Mouse (Mus musculus): ENCODE results near the gene Cnot6. TPM values are rescaled to one million over a fixed set of nuclear protein-coding genes. Genes with fewer than 3 reads are reported as not detected.
A peak's percentile ranks its signal among the peaks of the same experiment; 100 is the strongest.

Gene Cnot6
- polyA plus RNA-seq, 1 experiment from 2014 or later: 18.7 TPM

DNA sequence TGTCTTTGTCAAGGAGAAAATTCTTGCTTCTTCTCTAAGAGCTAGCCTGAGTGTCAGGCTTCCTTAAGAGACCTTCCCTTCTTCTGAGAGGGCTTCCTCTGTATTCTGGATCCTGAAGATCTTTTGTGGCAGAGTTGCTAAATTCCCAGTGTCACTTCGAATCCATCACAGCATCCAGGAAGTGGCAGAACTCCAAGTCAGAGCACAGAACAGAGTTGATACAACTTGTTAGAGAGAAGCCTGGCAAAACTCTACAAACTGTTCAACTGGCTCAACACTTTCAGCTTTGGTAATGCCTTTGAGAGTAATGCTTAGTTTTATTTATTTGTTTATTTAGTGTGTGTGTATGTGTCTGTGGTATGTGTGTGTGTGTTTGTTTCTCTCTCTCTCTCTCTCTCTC, 25.1 kb upstream of the Cnot6 start:
- Histone ChIP-seq H3K36me3 (replicated peaks) (no peaks in the 10 kb centered on the region), H3K9ac (no peak overlapping the region), H3K4me3 (replicated peaks) (no peak overlapping the region), H3K27ac (replicated peaks) (no peak overlapping the region), H3K9me3 (replicated peaks) (no peaks in the 10 kb centered on the region), H3K4me2 (no peak overlapping the region), H3K27me3 (no peaks in the 10 kb centered on the region), H3K4me1 (replicated peaks) (no peaks in the 10 kb centered on the region)
- no peak for ATAC-seq (ENCODE audit: insufficient read depth)
- WGBS (ENCODE audit: insufficient replicate concordance): 28% methylated on average over 1 of the region's 1 CpGs

DNA sequence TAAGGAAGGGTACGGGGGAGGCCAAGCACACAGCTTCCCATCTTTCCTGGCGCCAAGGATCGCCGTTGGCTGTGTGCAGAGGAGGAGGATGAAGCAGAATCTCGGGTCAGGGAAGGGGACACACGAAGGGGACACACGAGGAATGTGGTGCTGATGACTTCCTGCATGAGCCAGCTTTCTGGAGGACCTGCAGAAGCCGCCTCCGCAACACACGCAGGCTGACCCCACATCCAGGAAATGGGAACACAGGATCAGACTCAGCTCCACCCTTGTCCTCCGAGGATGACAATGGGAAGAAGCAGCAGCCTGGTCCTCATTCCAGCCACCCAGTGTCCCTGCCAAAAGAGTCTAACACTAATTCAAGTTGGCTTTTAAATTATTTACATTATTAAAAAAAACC, 22.2 kb upstream of the Cnot6 start:
- Histone ChIP-seq H3K4me1 (replicated peaks) (no peaks in the 10 kb centered on the region), H3K27ac (replicated peaks) (no peak overlapping the region), H3K4me3 (replicated peaks) (no peak overlapping the region), H3K9ac (no peak overlapping the region), H3K27me3 (no peaks in the 10 kb centered on the region), H3K36me3 (replicated peaks) (no peaks in the 10 kb centered on the region), H3K9me3 (replicated peaks) (no peaks in the 10 kb centered on the region), H3K4me2 (no peak overlapping the region)
- 63% methylated on average over 11 of the region's 11 CpGs for WGBS (ENCODE audit: insufficient replicate concordance)
- no peak for ATAC-seq (ENCODE audit: insufficient read depth)

DNA sequence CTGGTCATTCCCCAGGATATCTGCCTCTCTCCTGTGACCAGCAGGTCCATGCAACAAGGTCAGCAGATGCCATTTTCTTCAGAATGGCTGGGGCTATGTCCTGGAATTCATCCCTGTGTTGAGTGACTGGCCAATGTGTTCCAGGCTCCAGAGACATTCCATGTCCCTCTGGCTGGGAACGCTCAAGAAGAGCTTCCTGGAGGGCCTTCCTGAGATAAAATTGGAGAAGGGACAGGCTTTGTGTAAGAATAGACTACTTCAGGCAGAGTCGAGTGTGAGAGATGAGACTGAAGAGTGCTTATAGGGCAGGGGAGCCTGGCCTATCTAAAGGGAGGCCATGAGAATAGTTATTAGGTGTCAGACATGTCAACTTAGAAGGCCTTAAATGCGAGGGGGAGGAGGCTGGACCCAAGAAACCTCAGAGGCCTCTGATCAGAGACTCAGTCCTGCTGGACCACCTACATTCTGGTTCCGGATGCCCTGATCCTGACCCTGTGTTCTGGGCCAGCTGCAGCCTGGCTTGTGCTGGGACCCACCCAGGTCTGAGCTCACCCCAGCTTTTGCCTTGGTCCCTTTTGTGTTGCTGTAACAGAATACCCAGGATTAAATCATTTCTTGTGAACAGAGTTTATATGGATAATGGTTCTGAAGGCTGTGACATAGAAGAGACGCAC, 17.9 kb upstream of the Cnot6 start:
- Histone ChIP-seq H3K27me3 (no peaks in the 10 kb centered on the region), H3K4me1 (replicated peaks) (no peaks in the 10 kb centered on the region), H3K4me3 (replicated peaks) (no peak overlapping the region), H3K27ac (replicated peaks) (no peak overlapping the region), H3K9ac (no peak overlapping the region), H3K4me2 (no peak overlapping the region), H3K9me3 (replicated peaks) (no peaks in the 10 kb centered on the region), H3K36me3 (replicated peaks) (no peaks in the 10 kb centered on the region)
- ATAC-seq (ENCODE audit: insufficient read depth): no peak
- 61% methylated on average over 5 of the region's 5 CpGs for WGBS (ENCODE audit: insufficient replicate concordance)

DNA sequence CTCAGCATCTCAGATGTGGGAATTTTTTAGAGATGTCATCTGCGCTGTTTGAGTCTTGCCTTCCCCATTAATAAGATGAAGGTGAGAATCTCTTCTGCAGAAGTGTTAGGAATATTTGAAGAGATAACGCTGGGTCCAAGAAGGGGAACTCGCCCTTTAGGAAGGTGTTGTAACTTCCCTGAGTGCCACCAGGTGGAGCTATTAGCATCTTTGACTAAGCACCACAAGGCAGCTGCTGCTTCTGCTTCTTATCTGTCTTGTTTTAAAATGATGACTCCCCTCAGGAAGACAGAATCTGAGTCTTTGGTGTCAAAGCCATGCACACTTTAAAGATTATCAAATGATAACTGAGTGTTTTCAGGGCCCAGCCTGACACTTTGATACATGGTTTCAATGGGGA, 15.4 kb upstream of the Cnot6 start:
- WGBS (ENCODE audit: insufficient replicate concordance): 6% methylated on average over 3 of the region's 3 CpGs
- Histone ChIP-seq H3K36me3 (replicated peaks) (no peaks in the 10 kb centered on the region), H3K4me3 (replicated peaks) (no peak overlapping the region), H3K27me3 (no peaks in the 10 kb centered on the region), H3K27ac (replicated peaks) (no peak overlapping the region), H3K9me3 (replicated peaks) (no peaks in the 10 kb centered on the region), H3K4me1 (replicated peaks) (0 out of 2 replicates have a peak, but pooled peaks cover 6% of the 10 kb centered on the region), H3K9ac (no peak overlapping the region), H3K4me2 (no peak overlapping the region)
- no peak for ATAC-seq (ENCODE audit: insufficient read depth)

DNA sequence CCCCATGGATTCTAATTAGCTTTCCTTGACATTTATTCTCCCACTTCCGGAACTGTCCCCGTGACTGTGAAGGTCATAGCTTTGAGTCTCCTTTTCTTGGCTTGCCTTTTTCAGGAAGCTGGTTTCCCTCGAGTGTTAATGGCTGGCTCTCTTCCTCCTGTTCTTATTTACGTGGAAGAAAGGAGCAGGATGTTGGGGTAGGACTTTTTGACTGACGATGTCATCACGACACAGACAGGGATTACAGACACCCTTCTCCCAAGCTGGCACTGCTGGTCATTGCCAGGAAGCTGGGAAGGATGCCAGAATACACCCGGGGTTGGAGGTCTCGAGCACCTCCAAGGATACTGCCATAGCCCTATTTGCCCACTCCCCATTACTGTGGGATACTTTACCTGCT, 14.3 kb upstream of the Cnot6 start:
- Histone ChIP-seq H3K9me3 (replicated peaks) (no peaks in the 10 kb centered on the region), H3K36me3 (replicated peaks) (no peaks in the 10 kb centered on the region), H3K27me3 (no peaks in the 10 kb centered on the region), H3K9ac (no peak overlapping the region), H3K4me1 (replicated peaks) (0 out of 2 replicates have a peak, but pooled peaks cover 14% of the 10 kb centered on the region), H3K4me3 (replicated peaks) (no peak overlapping the region), H3K27ac (replicated peaks) (no peak overlapping the region), H3K4me2 (no peak overlapping the region)
- no peak for ATAC-seq (ENCODE audit: insufficient read depth)
- WGBS (ENCODE audit: insufficient replicate concordance): 44% methylated on average over 8 of the region's 8 CpGs

DNA sequence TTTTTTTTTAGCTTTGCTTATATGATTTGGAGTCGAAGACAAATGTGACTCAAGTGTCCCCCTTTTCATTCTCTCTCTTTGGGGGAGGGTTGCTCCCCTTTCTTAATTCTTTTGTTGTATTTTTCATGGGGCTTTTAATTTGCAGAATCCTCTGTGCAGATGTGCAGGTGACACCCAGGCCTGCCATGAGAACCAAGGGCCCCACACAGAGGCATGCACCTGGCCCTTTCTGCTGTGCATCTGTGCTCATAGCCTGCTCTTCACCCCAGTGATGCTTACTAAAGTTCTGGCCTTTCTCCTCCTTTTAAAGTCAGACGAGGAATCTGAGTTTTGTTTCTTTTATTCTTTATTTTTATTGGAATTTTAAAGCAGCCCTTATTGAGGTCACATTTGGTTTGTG, 12.2 kb upstream of the Cnot6 start:
- WGBS (ENCODE audit: insufficient replicate concordance): 62% methylated on average over 2 of the region's 2 CpGs
- Histone ChIP-seq H3K36me3 (replicated peaks) (no peaks in the 10 kb centered on the region), H3K4me1 (replicated peaks) (peaks cover 27% of the 10 kb centered on the region), H3K27me3 (no peaks in the 10 kb centered on the region), H3K27ac (replicated peaks) (no peak overlapping the region), H3K4me3 (replicated peaks) (no peak overlapping the region), H3K9ac (no peak overlapping the region), H3K4me2 (no peak overlapping the region), H3K9me3 (replicated peaks) (no peaks in the 10 kb centered on the region)
- ATAC-seq (ENCODE audit: insufficient read depth): no peak

DNA sequence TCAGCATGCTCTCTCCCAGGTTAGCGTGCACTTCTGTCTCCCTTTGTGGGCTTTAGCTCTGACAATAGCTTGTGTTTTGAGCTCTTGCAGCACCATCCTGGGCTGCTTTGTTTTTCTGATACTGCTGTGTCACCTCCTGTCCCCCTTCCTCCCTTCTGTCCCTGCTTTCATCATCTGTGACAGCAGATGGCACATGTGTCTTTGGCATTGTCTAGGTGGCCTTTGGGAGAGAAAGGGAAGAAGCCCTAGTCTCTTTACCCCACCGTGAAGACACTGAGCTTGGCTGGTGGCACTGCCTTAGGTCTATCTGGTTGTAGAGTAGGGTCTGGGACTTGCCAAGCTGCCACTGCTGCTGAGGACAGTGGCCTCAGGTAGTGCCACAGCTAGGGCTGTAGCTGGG, 10.8 kb upstream of the Cnot6 start:
- no peak overlapping the region for H3K4me3 ChIP-seq (replicated peaks)
- no peak overlapping the region for H3K27ac ChIP-seq (replicated peaks)
- H3K36me3 ChIP-seq (replicated peaks): no peaks in the 10 kb centered on the region
- no peaks in the 10 kb centered on the region for H3K27me3 ChIP-seq
- H3K4me1 ChIP-seq (replicated peaks): peaks cover 27% of the 10 kb centered on the region
- no peak for ATAC-seq (ENCODE audit: insufficient read depth)
- H3K9ac ChIP-seq: no peak overlapping the region
- 25% methylated on average over 2 of the region's 2 CpGs for WGBS (ENCODE audit: insufficient replicate concordance)
- H3K4me2 ChIP-seq: no peak overlapping the region
- no peaks in the 10 kb centered on the region for H3K9me3 ChIP-seq (replicated peaks)

DNA sequence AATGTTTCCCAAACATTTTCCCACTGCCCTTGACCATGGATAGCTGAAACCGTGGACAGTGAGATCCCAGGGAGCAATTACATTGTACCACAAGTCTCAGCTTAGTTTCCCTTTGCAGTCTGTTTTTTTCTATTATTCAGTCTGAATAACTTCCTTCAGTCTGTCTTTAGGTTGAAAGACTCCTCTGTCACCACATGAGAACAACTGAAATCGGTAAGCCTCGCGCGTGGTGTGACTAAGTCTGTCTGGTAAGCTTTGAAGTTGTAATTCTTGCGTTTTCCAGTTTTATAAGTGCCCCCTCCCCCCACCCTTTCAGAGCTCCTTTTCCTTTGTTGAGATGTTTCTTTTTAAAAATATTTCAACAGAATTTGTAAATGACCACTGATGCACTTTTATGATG, 10.2 kb upstream of the Cnot6 start:
- no peak overlapping the region for H3K4me3 ChIP-seq (replicated peaks)
- no peak overlapping the region for H3K27ac ChIP-seq (replicated peaks)
- peaks cover 27% of the 10 kb centered on the region for H3K4me1 ChIP-seq (replicated peaks)
- ATAC-seq (ENCODE audit: insufficient read depth): no peak
- no peaks in the 10 kb centered on the region for H3K36me3 ChIP-seq (replicated peaks)
- WGBS (ENCODE audit: insufficient replicate concordance): 44% methylated on average over 6 of the region's 6 CpGs
- H3K9me3 ChIP-seq (replicated peaks): no peaks in the 10 kb centered on the region
- H3K9ac ChIP-seq: no peak overlapping the region
- H3K4me2 ChIP-seq: no peak overlapping the region
- no peaks in the 10 kb centered on the region for H3K27me3 ChIP-seq

DNA sequence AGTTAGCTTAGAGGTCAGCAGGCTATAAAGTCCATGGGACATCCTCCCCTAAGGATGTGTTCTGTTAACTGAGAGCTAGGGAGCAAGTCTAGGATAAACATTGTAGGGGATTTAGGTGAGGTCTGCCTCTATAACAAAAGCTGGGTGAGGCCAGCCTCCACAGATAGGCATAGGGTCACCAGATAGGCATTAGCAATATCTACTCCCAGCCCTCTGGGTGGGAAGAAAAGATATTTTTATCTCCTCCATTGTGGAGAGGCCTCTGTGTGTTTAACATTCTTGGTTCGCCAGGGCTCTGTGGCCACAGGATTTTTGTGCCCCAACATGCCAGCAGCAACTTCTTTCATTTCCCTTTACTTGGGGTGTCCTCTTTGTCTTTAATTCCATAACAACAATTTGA, 8.8 kb upstream of the Cnot6 start:
- Histone ChIP-seq H3K4me1 (replicated peaks) (peaks cover 27% of the 10 kb centered on the region), H3K4me2 (0 out of 2 replicates have a peak overlapping the region, but pooled peaks have one; percentile 13), H3K27ac (replicated peaks) (no peak overlapping the region; the same call in 1 of the 2 replicates), H3K9ac (no peak overlapping the region), H3K27me3 (no peaks in the 10 kb centered on the region), H3K36me3 (replicated peaks) (no peaks in the 10 kb centered on the region), H3K9me3 (replicated peaks) (no peaks in the 10 kb centered on the region), H3K4me3 (replicated peaks) (no peak overlapping the region)
- ATAC-seq (ENCODE audit: insufficient read depth): peak; percentile 78
- WGBS (ENCODE audit: insufficient replicate concordance): 31% methylated on average over 1 of the region's 1 CpGs

DNA sequence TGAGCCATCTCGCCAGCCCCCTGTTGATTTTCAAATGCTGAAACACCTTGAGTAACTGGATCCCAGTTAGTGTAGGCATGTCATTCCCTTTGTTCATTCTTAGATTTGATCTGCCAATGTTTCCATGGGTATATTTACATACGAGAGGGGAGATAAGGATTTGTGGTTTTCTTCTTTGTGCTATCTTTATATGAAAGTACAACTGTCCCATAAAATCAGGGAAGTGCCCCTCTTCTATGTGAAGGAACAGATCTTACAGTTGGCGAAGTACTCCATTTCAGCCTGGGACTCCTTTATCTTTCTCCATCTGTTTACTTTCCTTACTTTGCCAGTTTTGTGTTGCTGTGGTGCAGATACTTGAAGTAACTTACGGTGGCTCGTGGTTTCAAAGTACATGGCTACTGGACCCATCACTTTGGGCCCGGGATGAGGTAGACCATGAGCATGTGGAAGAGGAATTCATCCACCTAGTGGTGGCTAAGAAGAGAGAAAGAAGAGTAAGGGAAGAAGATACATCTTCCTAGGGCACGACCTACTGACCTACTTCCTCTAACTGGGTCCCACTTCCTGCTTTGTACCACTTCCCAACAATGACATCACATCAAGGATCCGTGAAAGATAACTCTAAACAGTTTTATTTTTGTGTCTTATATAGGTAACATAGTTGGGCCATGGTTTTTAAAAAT, 7.1 kb upstream of the Cnot6 start:
- H3K9ac ChIP-seq: no peak overlapping the region
- no peak overlapping the region for H3K4me3 ChIP-seq (replicated peaks)
- no peak overlapping the region for H3K27ac ChIP-seq (replicated peaks)
- H3K9me3 ChIP-seq (replicated peaks): no peaks in the 10 kb centered on the region
- H3K36me3 ChIP-seq (replicated peaks): no peaks in the 10 kb centered on the region
- H3K4me1 ChIP-seq (replicated peaks): peaks cover 27% of the 10 kb centered on the region
- H3K27me3 ChIP-seq: no peaks in the 10 kb centered on the region
- WGBS (ENCODE audit: insufficient replicate concordance): 34% methylated on average over 8 of the region's 8 CpGs
- no peak for ATAC-seq (ENCODE audit: insufficient read depth)
- no peak overlapping the region for H3K4me2 ChIP-seq

DNA sequence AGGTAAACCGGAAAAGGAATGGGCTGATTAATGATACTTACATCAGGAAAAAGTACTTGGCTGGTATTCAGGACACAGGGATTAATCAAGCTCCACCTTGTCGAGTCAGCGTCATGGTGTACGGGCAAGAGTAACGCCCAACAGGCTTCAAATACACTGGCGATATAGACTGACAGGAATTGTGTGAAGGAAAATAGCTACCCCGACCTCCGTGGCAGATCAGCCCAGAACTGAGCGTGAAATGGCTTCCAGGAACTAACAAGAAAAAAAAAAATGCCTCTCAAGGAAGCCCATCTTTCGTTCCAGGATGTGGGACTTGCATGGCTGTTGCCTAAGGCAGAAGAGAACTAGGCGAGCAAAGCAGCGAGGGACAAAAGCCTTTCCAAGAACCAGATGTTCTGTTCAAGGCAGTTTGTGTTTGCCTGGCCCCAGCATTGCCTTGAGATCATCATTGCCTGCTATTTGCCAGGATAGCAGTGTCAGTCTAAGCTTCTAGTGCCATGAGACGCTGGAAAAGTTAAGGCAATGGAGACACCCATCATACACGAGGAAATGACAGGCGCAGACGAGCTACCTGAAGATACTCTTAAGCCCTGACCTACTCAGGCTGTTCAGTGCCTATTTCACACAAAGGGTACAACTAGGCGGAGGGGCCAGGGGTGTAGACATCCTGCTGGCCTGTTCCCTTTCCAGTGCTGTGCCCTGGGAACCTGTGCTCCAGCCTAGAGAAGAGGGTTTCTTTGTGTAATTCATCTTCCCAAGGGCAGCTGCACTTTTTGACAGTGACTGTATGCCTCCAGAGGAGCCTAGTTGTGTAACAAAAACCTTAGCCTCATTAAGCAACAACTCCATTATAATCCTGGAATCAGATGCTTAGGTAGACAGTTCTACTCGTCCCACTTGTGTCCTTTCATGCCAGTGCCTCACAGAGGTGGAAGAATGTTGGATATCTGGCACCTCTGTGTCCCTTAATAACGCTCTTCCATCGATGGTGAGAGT, 1.1 kb upstream of the Cnot6 start:
- WGBS (ENCODE audit: insufficient replicate concordance): 33% methylated on average over 20 of the region's 20 CpGs
- peak; percentile 60 for ATAC-seq (ENCODE audit: insufficient read depth)

More for the DNA sequence above, 1.1 kb upstream of the Cnot6 start:
- H3K36me3 ChIP-seq (replicated peaks): no peaks in the 10 kb centered on the region
- no peaks in the 10 kb centered on the region for H3K27me3 ChIP-seq
- H3K9ac ChIP-seq: peak overlapping the region; percentile 65
- H3K27ac ChIP-seq (replicated peaks): peak overlapping the region; percentile 96
- H3K4me2 ChIP-seq: peak overlapping the region; percentile 81
- H3K4me3 ChIP-seq (replicated peaks): peak overlapping the region; percentile 100
- H3K9me3 ChIP-seq (replicated peaks): no peaks in the 10 kb centered on the region
- H3K4me1 ChIP-seq (replicated peaks): peaks cover 39% of the 10 kb centered on the region

Measured in liver, embryonic 15.5 days (tissue).